Mouse (Mus musculus) cerebellum, adult 11 months (tissue): ENCODE measurements around the gene Bicc1.

Experiments used
- DNase-seq: peaks from one replicate; pipeline ENCODE4 v3.0.0; 2022

Bicc1 gene

GRCm38 (mm10) chr10:71049294-71049693 lies 110.2 kb downstream of the Bicc1 start:
- no peak for DNase-seq

DNA sequence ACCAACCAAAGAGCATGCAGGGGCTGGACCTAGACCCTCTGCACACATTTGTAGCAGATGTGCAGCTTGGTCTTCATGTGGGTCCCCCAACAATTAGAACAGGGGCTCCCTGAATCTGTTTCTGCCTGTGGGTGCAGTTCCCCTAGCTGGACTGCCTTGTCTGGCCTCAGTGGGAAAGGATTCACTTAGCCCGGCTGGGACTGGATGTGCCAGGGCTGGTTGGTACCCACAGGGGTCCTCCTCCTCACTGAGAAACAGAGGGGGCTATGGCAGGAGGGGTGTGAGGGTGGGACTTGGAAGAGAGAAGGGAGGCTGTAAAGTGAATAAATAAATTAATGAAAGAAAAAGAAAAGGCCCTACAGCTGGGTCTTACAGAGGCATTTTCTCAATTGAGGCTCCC lies 115.1 kb downstream of the Bicc1 start:
- DNase-seq = no peak

DNA sequence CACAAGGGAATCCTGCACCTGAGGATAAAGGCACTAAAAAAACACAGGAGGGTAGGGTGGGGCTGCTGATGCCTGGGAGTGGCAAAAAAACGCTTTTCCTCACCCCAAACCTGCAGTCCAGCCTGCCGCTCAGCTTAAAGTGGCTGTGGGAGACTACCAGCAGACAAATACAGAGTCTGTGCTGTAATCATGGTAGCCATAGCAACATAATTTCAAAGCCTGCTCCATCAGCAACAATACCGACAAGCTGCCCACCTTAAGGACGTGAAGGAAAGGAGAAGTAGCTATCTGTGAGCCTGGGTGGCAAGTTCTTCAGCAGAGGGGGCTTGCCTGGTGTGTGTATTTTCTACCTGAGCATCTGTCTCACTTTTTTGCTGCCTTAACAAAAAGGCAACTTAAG lies 117.6 kb downstream of the Bicc1 start:
- DNase-seq = no peak

DNA sequence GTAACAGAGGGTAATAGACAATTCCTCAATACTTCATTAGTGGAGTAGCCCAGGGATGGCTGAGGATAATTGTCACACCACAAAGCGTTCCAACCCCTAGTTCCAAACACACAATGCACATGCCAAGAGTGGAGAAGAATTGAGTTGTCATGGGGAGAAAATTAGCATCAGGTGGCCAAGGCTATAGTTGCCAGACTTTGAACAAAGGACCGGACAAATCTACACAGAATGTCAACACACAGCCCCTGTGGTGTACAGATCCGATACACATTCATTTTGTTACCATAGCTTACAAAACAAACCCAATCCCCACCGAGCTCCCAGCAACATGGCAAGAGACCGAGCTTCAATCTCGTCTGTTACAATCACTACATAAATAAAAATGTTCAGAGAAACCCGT lies 123.0 kb downstream of the Bicc1 start:
- DNase-seq = no peak

- peak; percentile 4 for DNase-seq
Observed at GRCm38 (mm10) chr10:71028996-71029395, 130.5 kb downstream of the Bicc1 start.

GRCm38 (mm10) chr10:71028066-71028844 lies 131.2 kb downstream of the Bicc1 start:
- no peak for DNase-seq

- DNase-seq = no peak
Observed at GRCm38 (mm10) chr10:71025131-71025894, 134.2 kb downstream of the Bicc1 start.

DNA sequence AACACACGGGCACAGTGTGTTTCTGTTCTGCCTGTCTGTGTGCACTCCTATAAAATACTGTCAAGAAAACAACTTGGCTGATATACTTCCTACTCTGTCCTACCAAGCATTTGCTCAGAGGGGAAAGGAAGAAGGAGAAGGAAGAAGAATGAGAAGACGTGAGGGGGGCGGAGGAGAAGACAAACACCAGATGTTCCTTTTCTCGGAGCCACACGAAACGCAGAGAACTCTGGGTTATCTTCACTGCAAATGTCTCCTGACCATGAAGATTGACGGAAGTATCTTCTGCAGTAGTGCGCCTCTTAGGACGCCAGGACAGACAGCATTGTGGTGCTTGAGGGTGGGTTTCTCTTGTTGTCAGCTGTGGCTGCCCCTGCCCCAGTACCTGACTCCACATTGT lies 134.8 kb downstream of the Bicc1 start:
- no peak for DNase-seq

DNA sequence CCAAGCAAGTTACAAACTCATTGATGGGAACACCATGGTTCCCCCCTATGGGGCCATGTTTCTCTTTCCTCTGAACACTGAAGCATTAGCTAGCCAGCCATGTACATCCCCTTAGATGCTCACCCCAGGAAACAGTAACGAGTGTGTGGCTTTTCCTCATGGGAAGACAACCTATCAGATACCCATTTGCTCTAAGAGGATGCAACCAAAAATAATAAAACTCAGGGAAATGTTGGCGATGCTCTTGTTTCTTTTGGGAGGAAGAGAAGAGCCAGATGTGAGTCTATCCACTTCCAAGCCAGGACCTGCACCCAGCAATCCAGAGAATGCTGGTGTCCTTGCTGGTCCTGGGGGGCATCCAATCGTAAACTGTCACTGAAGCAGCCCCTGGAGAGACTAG lies 136.0 kb downstream of the Bicc1 start:
- no peak for DNase-seq

DNA sequence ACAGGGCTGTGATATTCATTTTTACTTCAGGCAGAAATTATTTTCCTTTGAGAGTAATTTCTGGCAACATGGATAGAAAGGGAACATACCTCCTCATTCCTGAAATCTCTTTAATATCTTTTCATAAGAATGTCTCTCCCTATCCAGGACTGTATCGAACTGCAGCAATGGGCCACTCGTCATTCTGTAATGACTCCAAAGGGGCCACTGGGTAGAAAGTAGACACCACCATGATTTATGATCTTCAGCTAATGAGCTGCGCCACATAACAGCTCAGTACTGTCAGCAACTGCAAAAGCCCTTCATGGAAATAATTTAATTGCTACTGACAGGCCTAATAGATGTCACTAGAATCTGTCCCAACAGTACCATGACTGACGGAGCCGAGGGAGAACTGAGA lies 139.0 kb downstream of the Bicc1 start:
- DNase-seq = no peak

GRCm38 (mm10) chr10:71019836-71020235 lies 139.7 kb downstream of the Bicc1 start:
- DNase-seq = no peak

- DNase-seq = no peak
Observed at GRCm38 (mm10) chr10:71009771-71010496, 149.6 kb downstream of the Bicc1 start.

DNA sequence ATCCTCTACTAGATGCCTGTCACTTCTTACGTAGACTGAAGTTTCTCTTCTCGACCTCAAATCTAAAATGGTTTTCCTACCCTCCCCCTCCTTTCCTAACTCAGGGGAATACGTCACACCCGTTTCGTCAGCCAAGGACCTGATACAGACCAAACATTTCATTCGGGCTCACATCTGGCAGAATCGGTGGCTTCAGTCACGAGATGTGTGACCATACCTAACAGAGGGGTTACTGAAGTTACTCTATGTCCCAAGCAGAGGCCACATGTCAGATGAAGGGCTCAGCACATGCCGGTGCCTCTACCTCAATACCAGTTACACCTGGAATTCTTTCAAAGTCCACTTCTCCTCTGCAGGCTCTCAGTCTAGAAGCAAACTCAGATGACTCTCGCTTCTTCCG lies 150.8 kb downstream of the Bicc1 start:
- no peak for DNase-seq

DNA sequence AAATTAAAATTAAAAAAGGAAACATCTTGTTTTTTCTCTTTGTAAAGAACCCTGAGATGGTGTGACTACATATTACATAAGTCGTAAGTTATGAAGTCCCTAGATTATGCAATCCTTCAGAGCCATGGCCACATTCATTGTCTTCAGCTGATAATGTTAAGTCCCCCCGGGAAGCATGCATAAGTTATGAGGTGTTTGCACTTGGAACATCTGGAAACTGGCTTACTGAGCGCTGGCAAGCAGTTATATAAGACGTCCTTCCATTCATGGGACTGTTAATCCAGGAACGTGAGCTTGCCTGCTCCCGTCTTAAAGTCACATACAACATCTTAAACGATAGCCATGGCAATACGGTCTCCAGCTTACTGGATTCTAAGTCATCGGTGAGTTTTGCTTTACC lies 151.5 kb downstream of the Bicc1 start:
- DNase-seq = no peak

DNA sequence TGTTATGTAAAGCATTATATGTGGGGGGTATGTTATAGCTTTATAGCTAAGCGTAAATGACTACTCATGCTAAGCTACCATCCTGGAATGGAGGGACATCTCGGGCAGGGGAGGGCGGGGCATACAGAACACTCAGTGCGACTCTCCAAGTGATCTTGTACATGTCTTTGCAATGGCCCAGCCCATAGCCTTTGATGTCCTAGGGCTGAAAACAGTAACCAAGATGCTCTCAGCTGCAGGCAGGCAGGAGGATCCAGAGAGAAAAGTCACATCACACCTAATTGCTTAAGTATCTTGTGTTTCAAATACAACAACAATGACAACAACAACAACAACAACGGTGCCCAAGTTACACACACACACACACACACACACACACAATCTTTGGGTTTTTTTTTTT lies 152.0 kb downstream of the Bicc1 start:
- DNase-seq = no peak

DNA sequence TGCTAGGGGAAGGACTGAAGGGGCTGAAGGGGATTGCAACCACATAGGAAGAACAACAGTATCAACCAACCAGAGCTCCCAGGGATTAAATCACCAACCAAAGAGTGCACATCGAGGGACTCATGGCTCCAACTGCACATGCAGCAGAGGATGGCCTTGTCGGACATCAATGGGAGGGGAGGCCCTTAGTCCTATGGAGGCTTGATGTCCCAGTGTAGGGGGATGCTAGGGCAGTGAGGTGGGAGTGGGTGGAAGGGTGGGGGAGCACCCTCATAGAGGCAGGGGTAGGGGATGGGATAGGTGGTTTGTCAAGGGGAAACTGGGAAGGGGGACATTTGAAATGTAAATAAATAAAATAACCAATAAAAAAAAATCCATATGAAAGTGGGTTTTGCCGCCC lies 152.5 kb downstream of the Bicc1 start:
- no peak for DNase-seq

GRCm38 (mm10) chr10:71002871-71003270 lies 156.6 kb downstream of the Bicc1 start:
- DNase-seq = no peak

DNA sequence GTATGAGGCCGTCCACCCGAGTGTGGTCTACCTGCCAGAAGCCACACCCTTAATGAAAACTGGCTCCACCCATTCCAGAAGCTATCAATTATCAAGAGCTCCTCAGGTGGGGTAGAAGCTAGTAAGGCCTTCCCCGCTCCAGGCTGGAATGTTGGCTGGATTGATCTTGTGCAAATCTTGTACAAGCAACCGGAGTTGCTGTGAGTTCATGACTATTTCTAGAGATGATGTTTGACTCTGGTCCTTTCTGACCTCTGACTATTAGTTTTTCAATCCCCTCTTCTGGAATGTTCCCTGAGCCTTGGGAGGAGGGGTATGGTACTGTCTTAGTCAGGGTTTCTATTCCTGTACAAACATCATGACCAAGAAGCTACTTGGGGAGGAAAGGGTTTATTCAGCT lies 157.3 kb downstream of the Bicc1 start:
- no peak for DNase-seq

- DNase-seq = no peak
Observed at GRCm38 (mm10) chr10:70998136-70998535, 161.4 kb downstream of the Bicc1 start.

GRCm38 (mm10) chr10:70996051-70996450 lies 163.4 kb downstream of the Bicc1 start:
- no peak for DNase-seq

GRCm38 (mm10) chr10:70994135-70994497 lies 165.4 kb downstream of the Bicc1 start:
- DNase-seq = no peak

DNA sequence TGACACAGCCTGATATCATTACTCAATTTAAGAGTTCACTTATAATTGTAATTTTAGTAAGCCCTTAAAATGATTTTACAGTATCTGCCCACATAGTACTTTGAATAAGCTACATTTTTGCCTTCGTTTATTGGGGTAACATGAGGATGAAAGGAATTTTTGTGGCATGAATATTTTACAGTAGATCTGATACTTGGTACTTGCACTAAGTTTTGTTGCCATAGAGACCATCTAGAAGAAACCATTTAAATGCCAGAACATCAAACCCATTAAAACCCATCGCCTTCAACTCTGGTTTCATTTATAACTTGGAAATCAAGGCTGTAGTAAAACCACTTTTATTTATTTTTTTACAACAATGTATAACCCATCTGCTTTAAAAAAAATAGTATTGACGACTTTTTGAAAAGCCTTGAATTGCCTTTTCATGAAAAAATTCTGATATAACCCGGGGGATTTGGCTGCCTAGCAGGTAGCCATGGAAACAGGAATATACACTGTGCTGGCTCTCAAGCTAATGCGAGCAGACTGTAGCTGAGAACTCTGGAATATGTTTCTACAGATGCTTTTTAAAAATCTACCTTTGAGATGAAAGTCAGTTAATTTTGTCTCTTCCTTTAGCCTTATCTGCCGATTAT lies 165.9 kb downstream of the Bicc1 start:
- no peak for DNase-seq

DNA sequence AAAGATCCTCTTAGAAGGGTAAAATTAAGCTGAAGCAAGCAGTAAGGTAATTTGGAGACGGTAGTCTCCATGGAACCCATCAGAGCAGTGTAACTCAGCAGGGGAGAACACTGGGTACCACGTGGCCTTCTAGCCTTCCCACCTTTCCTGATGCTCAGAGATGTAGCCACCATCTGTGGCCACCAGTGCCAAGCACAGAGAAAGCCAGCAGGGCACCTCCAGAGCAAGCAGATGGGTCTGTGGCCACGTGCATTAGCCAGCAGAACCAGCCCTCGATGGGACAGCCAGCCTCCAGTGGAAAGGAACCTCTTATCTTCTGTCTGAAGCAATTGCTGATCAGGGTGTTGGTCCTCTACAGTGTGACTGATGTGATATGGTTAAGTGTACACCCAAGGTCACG lies 172.1 kb downstream of the Bicc1 start:
- DNase-seq = no peak
